ENCODE assay signal across 23 mouse cellular contexts in the genomic region with DNA sequence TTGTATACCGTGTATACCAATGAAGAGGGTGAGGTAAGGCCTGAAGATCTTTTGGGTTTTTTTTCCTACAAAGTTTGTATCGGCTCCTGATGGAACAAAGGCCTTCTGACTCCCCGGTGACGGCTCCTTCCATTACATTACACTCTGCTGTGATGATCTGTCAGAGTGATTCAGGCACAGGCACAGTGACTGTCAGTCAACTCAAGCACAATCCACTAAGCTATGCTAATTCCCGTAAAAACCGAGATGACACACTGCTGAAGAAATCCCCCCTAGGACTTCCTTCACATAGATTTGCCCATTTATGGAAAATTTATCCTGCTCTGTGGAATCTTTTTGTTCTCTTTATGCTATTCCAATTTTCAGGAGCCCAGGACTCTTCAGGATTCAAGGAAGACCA.
DNase-seq lines count a peak whose midpoint lies in the region; ATAC-seq and TF ChIP-seq lines count a peak whose summit lies in the region.
"Had no signal": no experiment of that assay in that cellular context is flagged by ENCODE, and none has a peak within 500 bp of the region (broad histone marks: within the 10 kb centered on the region; RNA-seq: fewer than 3 reads in every experiment).

No protein-coding gene starts in this region.

- DNase-seq in midbrain, embryonic 11.5 days (ENCODE audit: low spot score, missing footprints), result no peak
- no peak for DNase-seq in midbrain, postnatal 0 days (ENCODE audit: low spot score)
- DNase-seq in forebrain, embryonic 14.5 days (ENCODE audit: low spot score), result peak; percentile 48
- no peak for DNase-seq in gastrocnemius, adult 8-10 months (ENCODE audit: low spot score in 2 of 2)
- DNase-seq in layer of hippocampus, adult 11-12 months (ENCODE audit: low spot score), result no peak
- DNase-seq: adrenal gland, postnatal 10 days; cerebellum, adult 11 months; cerebellum, postnatal 25 days; gastrocnemius, postnatal 14 days; heart, adult 18-20 months; heart, postnatal 4 days; kidney, postnatal 36 days; layer of hippocampus, adult 9-11 months; lung, adult 2 months; right cerebral cortex, postnatal 4 days had no signal

- ATAC-seq in midbrain, embryonic 11.5 days (ENCODE audit: low FRiP score), result peak; percentile 85
- no peak for ATAC-seq in midbrain, postnatal 0 days (ENCODE audit: low FRiP score)
- peak; percentile 62 for ATAC-seq in forebrain, embryonic 14.5 days
- peak; percentile 77 for ATAC-seq in midbrain, embryonic 13.5 days
- ATAC-seq in liver, embryonic 12.5 days, result no peak
- ATAC-seq: intestine, embryonic 16.5 days; Patski had no signal

- no peak overlapping the region for H3K4me2 ChIP-seq in midbrain, embryonic 11.5 days
- H3K4me2 ChIP-seq in midbrain, postnatal 0 days (ENCODE audit: low read depth, low read length, poor library complexity, severe bottlenecking), result no peak overlapping the region
- no peak overlapping the region for H3K4me2 ChIP-seq in forebrain, embryonic 14.5 days (ENCODE audit: low read length)
- H3K4me2 ChIP-seq in midbrain, embryonic 13.5 days (replicated peaks), result no peak overlapping the region
- no peak overlapping the region for H3K4me2 ChIP-seq in liver, embryonic 12.5 days
- H3K4me2 ChIP-seq: heart, embryonic 15.5 days; liver, embryonic 11.5 days; neural tube, embryonic 15.5 days had no signal

- no peak overlapping the region for H3K9ac ChIP-seq in midbrain, embryonic 11.5 days (ENCODE audit: low read length)
- no peak overlapping the region for H3K9ac ChIP-seq in midbrain, postnatal 0 days (replicated peaks; ENCODE audit: low read length, poor library complexity, severe bottlenecking)
- H3K9ac ChIP-seq in forebrain, embryonic 14.5 days (ENCODE audit: low read length), result no peak overlapping the region
- H3K9ac ChIP-seq in midbrain, embryonic 13.5 days (replicated peaks), result no peak overlapping the region
- H3K9ac ChIP-seq in liver, embryonic 12.5 days, result no peak overlapping the region
- H3K9ac ChIP-seq: heart, embryonic 15.5 days; neural tube, embryonic 15.5 days had no signal

- no peaks in the 10 kb centered on the region for H3K36me3 ChIP-seq in midbrain, embryonic 11.5 days (ENCODE audit: control insufficient read depth, insufficient read depth, low read length)
- no peaks in the 10 kb centered on the region for H3K36me3 ChIP-seq in midbrain, postnatal 0 days (ENCODE audit: insufficient read depth, low read length)
- no peaks in the 10 kb centered on the region for H3K36me3 ChIP-seq in forebrain, embryonic 14.5 days (ENCODE audit: control insufficient read depth, insufficient read depth, low read length)
- no peaks in the 10 kb centered on the region for H3K36me3 ChIP-seq in midbrain, embryonic 13.5 days
- no peaks in the 10 kb centered on the region for H3K36me3 ChIP-seq in liver, embryonic 12.5 days
- H3K36me3 ChIP-seq: heart, embryonic 15.5 days; neural tube, embryonic 15.5 days had no signal

- peaks cover 5% of the 10 kb centered on the region; the same call in 1 of the 2 replicates for H3K4me1 ChIP-seq in midbrain, embryonic 11.5 days (ENCODE audit: control insufficient read depth, insufficient read depth, low read length)
- no peaks in the 10 kb centered on the region for H3K4me1 ChIP-seq in midbrain, postnatal 0 days (ENCODE audit: insufficient read depth, low read length)
- H3K4me1 ChIP-seq in forebrain, embryonic 14.5 days (ENCODE audit: control insufficient read depth, insufficient read depth, low read length), result no peaks in the 10 kb centered on the region
- H3K4me1 ChIP-seq in midbrain, embryonic 13.5 days (replicated peaks), result 0 out of 2 replicates have a peak, but pooled peaks cover 6% of the 10 kb centered on the region
- H3K4me1 ChIP-seq in liver, embryonic 12.5 days, result no peaks in the 10 kb centered on the region
- H3K4me1 ChIP-seq: neural tube, embryonic 15.5 days had no signal

- H3K9me3 ChIP-seq in midbrain, embryonic 11.5 days (ENCODE audit: control insufficient read depth, low read length), result no peaks in the 10 kb centered on the region
- H3K9me3 ChIP-seq in midbrain, postnatal 0 days (ENCODE audit: low read length), result no peaks in the 10 kb centered on the region
- H3K9me3 ChIP-seq in forebrain, embryonic 14.5 days (replicated peaks; ENCODE audit: control insufficient read depth, low read length), result no peaks in the 10 kb centered on the region; the same call in 1 of the 2 replicates
- H3K9me3 ChIP-seq in midbrain, embryonic 13.5 days, result no peaks in the 10 kb centered on the region
- no peaks in the 10 kb centered on the region for H3K9me3 ChIP-seq in liver, embryonic 12.5 days (replicated peaks)
- H3K9me3 ChIP-seq: heart, embryonic 15.5 days had no signal

- WGBS in midbrain, embryonic 11.5 days, result 29% methylated on average over 6 of the region's 6 CpGs
- WGBS in midbrain, postnatal 0 days, result 18% methylated on average over 6 of the region's 6 CpGs
- 24% methylated on average over 6 of the region's 6 CpGs for WGBS in forebrain, embryonic 14.5 days
- 22% methylated on average over 6 of the region's 6 CpGs for WGBS in midbrain, embryonic 13.5 days
- 69% methylated on average over 6 of the region's 6 CpGs for WGBS in liver, embryonic 12.5 days (ENCODE audit: insufficient replicate concordance)

- no peak overlapping the region for H3K4me3 ChIP-seq in midbrain, embryonic 11.5 days (ENCODE audit: low read depth, low read length)
- H3K4me3 ChIP-seq in midbrain, postnatal 0 days (ENCODE audit: low read depth, low read length), result no peak overlapping the region
- H3K4me3 ChIP-seq in forebrain, embryonic 14.5 days (ENCODE audit: low read depth, low read length), result no peak overlapping the region
- H3K4me3 ChIP-seq in midbrain, embryonic 13.5 days (replicated peaks), result no peak overlapping the region
- no peak overlapping the region for H3K4me3 ChIP-seq in liver, embryonic 12.5 days
- H3K4me3 ChIP-seq: heart, embryonic 15.5 days; neural tube, embryonic 15.5 days had no signal

- no peak overlapping the region for H3K27ac ChIP-seq in midbrain, embryonic 11.5 days (ENCODE audit: low read depth, low read length)
- H3K27ac ChIP-seq in midbrain, postnatal 0 days (ENCODE audit: low read depth, low read length), result no peak overlapping the region; the same call in 1 of the 2 replicates
- no peak overlapping the region for H3K27ac ChIP-seq in forebrain, embryonic 14.5 days (ENCODE audit: low read depth, low read length)
- H3K27ac ChIP-seq in midbrain, embryonic 13.5 days, result no peak overlapping the region
- no peak overlapping the region for H3K27ac ChIP-seq in liver, embryonic 12.5 days
- H3K27ac ChIP-seq: neural tube, embryonic 15.5 days; stomach, postnatal 0 days had no signal

- no peak for TF ChIP-seq CTCF in midbrain, postnatal 0 days (IDR thresholded peaks at IDR 0.05)

- no peaks in the 10 kb centered on the region for H3K27me3 ChIP-seq in midbrain, embryonic 11.5 days (ENCODE audit: control insufficient read depth, insufficient read depth, low read length)
- H3K27me3 ChIP-seq in midbrain, postnatal 0 days (ENCODE audit: insufficient read depth, low read length), result no peaks in the 10 kb centered on the region
- no peaks in the 10 kb centered on the region for H3K27me3 ChIP-seq in forebrain, embryonic 14.5 days (replicated peaks; ENCODE audit: control insufficient read depth, insufficient read depth, low read length)
- no peaks in the 10 kb centered on the region for H3K27me3 ChIP-seq in midbrain, embryonic 13.5 days
- no peaks in the 10 kb centered on the region for H3K27me3 ChIP-seq in liver, embryonic 12.5 days (replicated peaks)
- H3K27me3 ChIP-seq: heart, embryonic 15.5 days; neural tube, embryonic 15.5 days; Patski had no signal

Comparison
In these comparisons a context has a peak if more than half of its experiments do, and no peak if none do; other contexts are left out.
1. ATAC-seq: peak in midbrain, embryonic 11.5 days (single experiment), forebrain, embryonic 14.5 days (single experiment) and midbrain, embryonic 13.5 days (single experiment); none in midbrain, postnatal 0 days (single experiment) and liver, embryonic 12.5 days (single experiment).